Mouse (Mus musculus) lung, embryonic 14.5 days (tissue): Measurements from ENCODE around the gene Tns4. TPM values are rescaled to one million over a fixed set of nuclear protein-coding genes. Genes with fewer than 3 reads are reported as not detected.
A peak's percentile ranks its signal among the peaks of the same experiment; 100 is the strongest.

Experiments used
- ATAC-seq: fragments of 200-750 bp; cut with Nextera tagmentation; 2 replicates; pipeline ENCODE4 v1.8.0; 2017; ENCODE audit warnings: mild to moderate bottlenecking, moderate TSS enrichment, moderate library complexity; ENCODE audit not compliant: insufficient read depth
- DNase-seq: peaks from one replicate; pipeline ENCODE4 v3.0.0-alpha.2; 2015
- H3K27ac ChIP-seq: fragments of 300-500 bp; sonication (generic); 2 replicates; pipeline ENCODE4 v1.5.1; 2014; ENCODE audit warnings: low read depth, mild to moderate bottlenecking, moderate library complexity
- H3K27me3 ChIP-seq: fragments of 300-500 bp; sonication (generic); 2 replicates; pipeline ENCODE4 v1.6.1; 2014; ENCODE audit warnings: low read length, control low read depth; ENCODE audit not compliant: insufficient read depth
- H3K36me3 ChIP-seq: fragments of 300-500 bp; sonication (generic); 2 replicates; pipeline ENCODE4 v1.6.1; 2014; ENCODE audit warnings: control low read depth; ENCODE audit not compliant: insufficient read depth
- H3K4me1 ChIP-seq: fragments of 300-500 bp; sonication (generic); 2 replicates; pipeline ENCODE4 v1.6.1; 2014; ENCODE audit warnings: antibody characterized with exemption, control low read depth; ENCODE audit not compliant: insufficient read depth
- H3K4me2 ChIP-seq: fragments of 300-500 bp; sonication (generic); 2 replicates; pipeline ENCODE4 v1.6.1; 2014; ENCODE audit warnings: mild to moderate bottlenecking
- H3K4me3 ChIP-seq: fragments of 300-500 bp; sonication (generic); 2 replicates; pipeline ENCODE4 v1.5.1; 2014; ENCODE audit warnings: low read depth, low read length
- H3K9ac ChIP-seq: fragments of 300-500 bp; sonication (generic); 2 replicates; pipeline ENCODE4 v1.6.1; 2014
- H3K9me3 ChIP-seq: fragments of 300-500 bp; sonication (generic); 2 replicates; pipeline ENCODE4 v1.6.1; 2016; ENCODE audit warnings: low read depth, low read length, control low read depth
- CTCF ChIP-seq: IDR thresholded peaks from 2 replicates; pipeline ENCODE4 v1.5.1; 2016; ENCODE audit warnings: antibody characterized with exemption, low read depth
- WGBS: fragments of 180-500 bp; shearing (Covaris S2); extraction: QIAGEN DNeasy Blood & Tissue Kit; methylation state at CpG from one replicate; pipeline ENCODE4 v1.1.7; 2014; 5-methylcytosine and 5-hydroxymethylcytosine counted together
- polyA plus RNA-seq: library from polyadenylated mRNA; unstranded; fragments of >200 nt; fragmentation: Nextera tagmentation; extraction: Ambion mirVana; gene quantifications from 2 replicates; pipeline ENCODE4 v1.2.1, GENCODE M21; 2014

Tns4 gene
- polyA plus RNA-seq, 1 experiment from 2014 or later = 0.47 TPM

GRCm38 (mm10) chr11:99108296-99108695 is 19.2 kb upstream of the Tns4 start:
- TF ChIP-seq CTCF = no peak
- Histone ChIP-seq H3K9me3 (no peaks in the 10 kb centered on the region), H3K27me3 (no peaks in the 10 kb centered on the region), H3K9ac (no peak overlapping the region), H3K4me2 (no peak overlapping the region), H3K36me3 (no peaks in the 10 kb centered on the region), H3K4me3 (no peak overlapping the region), H3K27ac (no peak overlapping the region), H3K4me1 (peaks cover 7% of the 10 kb centered on the region)
- DNase-seq (no peak), ATAC-seq (no peak)
- 53% methylated on average over 3 of the region's 3 CpGs for WGBS

DNA sequence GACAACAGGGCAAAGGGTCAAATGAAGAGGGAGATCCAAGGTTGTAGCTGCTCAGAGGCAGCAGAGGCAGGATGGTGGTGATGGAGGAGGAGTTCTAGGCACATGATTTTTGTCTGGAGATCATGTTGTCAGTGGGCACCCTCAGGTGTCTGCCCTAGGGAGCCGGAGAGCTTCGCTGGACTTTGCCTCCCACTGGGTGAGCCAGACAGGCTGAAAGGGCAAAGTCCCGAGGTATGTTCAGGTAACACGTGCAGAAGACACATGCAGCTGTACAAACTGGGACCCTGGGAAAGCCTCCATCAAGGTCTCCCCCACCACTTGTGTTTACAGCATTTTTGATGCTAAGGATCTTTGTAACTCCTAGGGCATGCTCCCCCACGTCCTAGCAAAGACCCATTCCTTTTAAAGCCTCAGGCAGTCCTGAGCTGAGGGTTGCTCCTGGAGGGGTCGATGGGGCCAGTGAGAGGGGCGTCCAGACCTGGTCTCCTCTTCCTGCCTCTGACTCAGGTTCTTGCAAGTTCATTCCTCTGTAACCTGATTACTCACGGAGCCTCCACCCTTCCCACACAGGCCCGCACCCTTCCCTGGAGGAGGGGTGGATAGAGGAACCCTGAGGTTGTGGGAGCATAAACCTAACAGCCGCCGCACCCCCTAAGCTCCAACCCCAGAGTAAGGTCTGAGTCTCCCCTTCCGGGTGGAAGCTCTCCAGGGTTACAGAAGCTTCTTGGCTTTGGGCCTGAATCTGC is 17.0 kb upstream of the Tns4 start:
- ATAC-seq = no peak
- no peak overlapping the region for H3K27ac ChIP-seq

DNA sequence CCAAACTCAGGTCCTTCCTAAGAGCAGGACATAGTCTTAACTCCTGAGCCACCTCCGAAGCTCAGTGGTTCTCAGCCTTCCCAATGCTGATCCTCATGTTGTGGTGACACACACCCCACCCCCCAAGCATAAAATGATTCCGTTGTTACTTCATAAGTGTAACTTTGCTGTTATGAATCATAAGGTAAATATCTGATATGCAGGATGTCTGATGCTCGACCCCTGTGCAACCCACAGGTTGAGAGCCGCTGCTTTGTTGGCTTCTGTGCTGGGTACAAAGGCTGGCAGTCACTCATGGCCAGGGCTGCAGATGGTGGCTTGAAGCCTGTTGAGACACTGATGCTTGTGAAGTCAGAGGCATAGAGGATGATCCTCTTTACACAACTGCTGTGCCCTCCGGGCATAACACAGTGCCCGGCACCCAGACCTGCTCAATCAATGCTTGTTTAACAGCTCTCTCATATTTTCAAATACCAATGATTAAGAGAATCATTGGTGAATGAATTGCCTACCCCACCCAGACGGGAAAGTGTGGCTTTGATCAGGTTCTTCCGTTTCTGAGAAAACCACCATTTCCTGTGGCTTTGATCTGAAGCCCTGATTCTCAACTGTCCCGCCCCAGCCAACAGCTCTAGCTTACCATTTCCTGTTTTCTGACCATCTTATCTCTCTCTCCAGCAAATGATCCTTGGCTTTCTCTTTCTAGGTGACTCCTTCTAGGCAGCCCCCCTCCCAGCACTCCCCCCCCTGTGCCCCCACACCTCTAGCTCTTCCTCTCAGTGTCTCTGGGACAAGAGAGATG is 15.7 kb upstream of the Tns4 start:
- no peak for ATAC-seq
- no peak overlapping the region for H3K9ac ChIP-seq
- 50% methylated on average over 9 of the region's 9 CpGs for WGBS

More for the DNA sequence above, 17.0 kb upstream of the Tns4 start:
- no peak for TF ChIP-seq CTCF
- no peak for DNase-seq
- 55% methylated on average over 12 of the region's 12 CpGs for WGBS
- no peaks in the 10 kb centered on the region for H3K36me3 ChIP-seq
- no peak overlapping the region for H3K4me2 ChIP-seq
- no peaks in the 10 kb centered on the region for H3K27me3 ChIP-seq
- no peaks in the 10 kb centered on the region for H3K9me3 ChIP-seq
- no peak overlapping the region for H3K9ac ChIP-seq
- H3K4me1 ChIP-seq = no peaks in the 10 kb centered on the region
- H3K4me3 ChIP-seq = no peak overlapping the region

DNA sequence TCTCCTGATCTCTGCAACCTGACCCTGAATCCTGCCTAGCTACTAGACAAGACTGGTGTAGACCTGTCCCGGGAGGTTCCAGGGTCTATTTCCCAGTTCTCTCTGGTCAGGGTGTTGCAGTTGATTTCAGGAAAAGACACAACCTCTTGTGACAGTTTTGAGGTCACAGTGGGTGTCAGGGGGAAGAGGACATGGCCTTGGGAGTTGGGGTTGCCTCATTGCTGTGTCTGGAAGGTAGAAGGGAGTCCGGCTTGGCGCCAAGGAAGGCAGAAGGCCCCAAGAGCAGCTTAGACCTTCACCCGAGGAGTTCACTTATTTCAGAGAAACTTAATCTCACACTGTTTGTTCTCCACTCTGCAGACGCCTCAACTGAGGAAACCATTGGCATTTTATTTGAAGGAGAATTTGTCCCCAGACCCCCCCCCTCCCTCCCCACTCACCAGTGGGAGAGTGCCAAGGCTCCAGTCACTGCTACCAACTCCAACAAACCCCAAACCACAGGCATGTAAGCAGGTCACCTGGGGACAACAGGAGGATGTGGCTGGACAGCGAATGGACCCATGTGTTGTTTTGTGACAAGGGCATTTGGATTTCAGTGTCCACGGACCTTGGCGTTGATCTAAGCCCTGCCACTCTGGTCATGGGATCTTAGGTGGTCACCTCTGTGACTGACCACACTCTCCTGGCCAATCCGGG is 13.6 kb upstream of the Tns4 start:
- Histone ChIP-seq H3K4me3 (no peak overlapping the region), H3K9ac (no peak overlapping the region), H3K4me1 (no peaks in the 10 kb centered on the region; the same call in 1 of the 2 replicates), H3K27me3 (no peaks in the 10 kb centered on the region), H3K27ac (no peak overlapping the region), H3K9me3 (no peaks in the 10 kb centered on the region), H3K36me3 (no peaks in the 10 kb centered on the region), H3K4me2 (no peak overlapping the region)
- no peak for DNase-seq
- 77% methylated on average over 9 of the region's 9 CpGs for WGBS
- ATAC-seq = no peak
- no peak for TF ChIP-seq CTCF

More for the DNA sequence above, 15.7 kb upstream of the Tns4 start:
- no peak for TF ChIP-seq CTCF
- Histone ChIP-seq H3K27me3 (no peaks in the 10 kb centered on the region), H3K9me3 (no peaks in the 10 kb centered on the region), H3K4me2 (no peak overlapping the region), H3K27ac (no peak overlapping the region), H3K4me1 (no peaks in the 10 kb centered on the region), H3K4me3 (no peak overlapping the region), H3K36me3 (no peaks in the 10 kb centered on the region)
- DNase-seq = no peak

GRCm38 (mm10) chr11:99101693-99102092 is 12.6 kb upstream of the Tns4 start:
- Histone ChIP-seq H3K9ac (no peak overlapping the region), H3K4me3 (no peak overlapping the region), H3K36me3 (no peaks in the 10 kb centered on the region), H3K9me3 (no peaks in the 10 kb centered on the region), H3K27me3 (no peaks in the 10 kb centered on the region), H3K27ac (no peak overlapping the region), H3K4me1 (no peaks in the 10 kb centered on the region; the same call in 1 of the 2 replicates), H3K4me2 (no peak overlapping the region)
- ATAC-seq (no peak), DNase-seq (no peak)
- WGBS = 62% methylated on average over 8 of the region's 8 CpGs
- no peak for TF ChIP-seq CTCF

DNA sequence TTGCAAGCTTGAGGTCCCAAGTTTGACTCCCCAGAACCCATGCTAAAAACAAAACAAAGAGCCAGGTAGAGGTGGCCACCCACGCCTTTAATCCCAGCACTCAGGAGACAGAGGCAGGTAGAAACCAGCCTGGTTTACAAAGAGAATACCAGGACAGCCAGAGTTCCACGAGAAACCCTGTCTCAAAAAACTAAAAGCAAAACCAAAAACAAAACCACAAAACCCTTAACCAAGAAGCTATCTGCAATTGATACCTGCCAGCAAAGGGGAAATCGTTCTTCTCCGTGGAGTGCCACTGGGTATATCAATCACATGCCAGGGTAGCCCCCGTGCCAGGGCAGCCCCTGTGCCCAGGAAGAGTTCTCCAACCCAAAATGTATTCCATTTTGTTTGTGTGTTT is 11.1 kb upstream of the Tns4 start:
- no peak for DNase-seq
- no peak overlapping the region for H3K4me2 ChIP-seq
- no peak overlapping the region for H3K4me3 ChIP-seq
- H3K27me3 ChIP-seq = no peaks in the 10 kb centered on the region
- no peak overlapping the region for H3K27ac ChIP-seq
- no peak overlapping the region for H3K9ac ChIP-seq
- H3K36me3 ChIP-seq = no peaks in the 10 kb centered on the region
- 76% methylated on average over 5 of the region's 5 CpGs for WGBS
- no peak for ATAC-seq
- no peaks in the 10 kb centered on the region; the same call in 1 of the 2 replicates for H3K4me1 ChIP-seq
- no peaks in the 10 kb centered on the region for H3K9me3 ChIP-seq
- no peak for TF ChIP-seq CTCF

- peak; percentile 58 for DNase-seq
- WGBS = 73% methylated on average over 7 of the region's 7 CpGs
- no peak overlapping the region for H3K4me2 ChIP-seq
- ATAC-seq = no peak
- H3K4me3 ChIP-seq = no peak overlapping the region
- H3K9me3 ChIP-seq = no peaks in the 10 kb centered on the region
- H3K36me3 ChIP-seq = no peaks in the 10 kb centered on the region
- H3K27ac ChIP-seq = no peak overlapping the region
- H3K4me1 ChIP-seq = no peaks in the 10 kb centered on the region; the same call in 1 of the 2 replicates
- no peaks in the 10 kb centered on the region for H3K27me3 ChIP-seq
- TF ChIP-seq CTCF = no peak
- no peak overlapping the region for H3K9ac ChIP-seq
These were observed 10.4 kb upstream of the Tns4 start for GRCm38 (mm10) chr11:99099516-99099915.
